Mouse (Mus musculus): ENCODE measurements around the gene Sorbs1.

DNA sequence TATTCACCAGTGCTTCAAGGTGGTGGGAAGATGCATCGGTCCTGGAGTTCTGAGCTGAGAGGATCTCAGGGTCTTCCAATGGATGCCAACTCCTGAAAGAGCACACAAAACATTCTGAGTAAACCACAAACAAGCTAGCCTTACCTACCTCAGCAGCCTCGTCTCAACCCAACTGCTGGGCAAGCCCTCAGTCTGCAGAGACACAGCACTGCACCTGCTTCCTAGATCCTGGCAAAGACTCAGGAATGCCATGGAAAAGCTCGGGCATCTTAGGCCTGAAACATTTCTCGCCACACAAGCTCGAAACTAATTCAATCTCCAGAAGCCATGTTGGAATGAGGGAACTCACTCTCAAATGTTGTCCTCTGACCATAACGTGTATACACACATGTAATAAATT is 62.3 kb downstream of the Sorbs1 start:
- TF ChIP-seq POLR2A (IDR thresholded peaks at IDR 0.05; ENCODE audit: borderline replicate concordance, insufficient read depth, low read length) (no peak), CTCF (IDR thresholded peaks at IDR 0.05; ENCODE audit: borderline replicate concordance, insufficient read depth, low read depth, low read length) (no peak)

Measured in cerebellum, adult 2 months (tissue).